Mouse (Mus musculus) ES-E14 (cell line): Measurements from ENCODE around the gene Ubap2l. TPM values are rescaled to one million over a fixed set of nuclear protein-coding genes. Genes with fewer than 3 reads are reported as not detected.
A peak's percentile ranks its signal among the peaks of the same experiment; 100 is the strongest.

ENCODE experiments used
- DNase-seq: peaks from one replicate; pipeline ENCODE4 v3.0.0-alpha.2; 2013; ENCODE audit warnings: low read depth, low spot score
- H3K27ac ChIP-seq: 2 replicates; pipeline ENCODE4 v1.5.1; 2012; ENCODE audit warnings: low read depth, mild to moderate bottlenecking, low read length, moderate library complexity, mixed read lengths; ENCODE audit not compliant: poor library complexity, insufficient read depth, severe bottlenecking
- H3K36me3 ChIP-seq: 2 replicates; pipeline ENCODE4 v1.6.1; 2012; ENCODE audit warnings: mild to moderate bottlenecking, low read length, moderate library complexity, mixed read lengths; ENCODE audit not compliant: control insufficient read depth, poor library complexity, insufficient read depth, severe bottlenecking
- H3K4me1 ChIP-seq, 2 experiments: fragments of 150-350 bp in 1 of 2; sonication (generic) in 1 of 2; 2 replicates each; pipeline ENCODE4 v1.6.1; 2012; ENCODE audit warnings: low read length in 2 of 2, mild to moderate bottlenecking in 1 of 2, mixed read lengths in 1 of 2; ENCODE audit not compliant: control insufficient read depth in 2 of 2, insufficient read depth in 2 of 2, poor library complexity in 1 of 2
- H3K4me3 ChIP-seq, 2 experiments: fragments of 150-350 bp in 1 of 2; sonication (generic) in 1 of 2; 2 replicates each; pipeline ENCODE4 v1.5.1; 2012; ENCODE audit warnings: low read length in 2 of 2, low read depth in 1 of 2, mild to moderate bottlenecking in 1 of 2, mixed read lengths in 1 of 2; ENCODE audit not compliant: insufficient read depth in 1 of 2, poor library complexity in 1 of 2, severe bottlenecking in 1 of 2
- H3K9ac ChIP-seq: 2 replicates; pipeline ENCODE4 v1.6.1; 2012; ENCODE audit warnings: low read depth, mild to moderate bottlenecking, low read length, mixed read lengths; ENCODE audit not compliant: poor library complexity, insufficient read depth, severe bottlenecking
- H3K9me3 ChIP-seq: fragments of 150-350 bp; sonication (generic); 2 replicates; pipeline ENCODE4 v1.6.1; 2012; ENCODE audit warnings: low read depth, mild to moderate bottlenecking, low read length; ENCODE audit not compliant: control insufficient read depth, insufficient read depth
- CHD2 ChIP-seq: IDR thresholded peaks from 2 replicates; pipeline ENCODE4 v1.6.1; 2014; ENCODE audit warnings: mild to moderate bottlenecking, low read depth, low read length, inconsistent platforms
- HCFC1 ChIP-seq: IDR thresholded peaks from 2 replicates; pipeline ENCODE4 v1.6.1; 2012; ENCODE audit warnings: low read length, inconsistent platforms, borderline replicate concordance; ENCODE audit not compliant: insufficient read depth
- MAFK ChIP-seq: IDR thresholded peaks from 2 replicates; pipeline ENCODE4 v1.6.1; 2014; ENCODE audit warnings: mild to moderate bottlenecking, low read depth, low read length, inconsistent platforms; ENCODE audit not compliant: insufficient read depth
- ZC3H11A ChIP-seq: IDR thresholded peaks from 2 replicates; pipeline ENCODE4 v1.6.1; 2012; ENCODE audit warnings: low read depth, mild to moderate bottlenecking, inconsistent platforms, low read length, borderline replicate concordance
- ZNF384 ChIP-seq: IDR thresholded peaks from 2 replicates; pipeline ENCODE4 v1.6.1; 2012; ENCODE audit warnings: low read depth, low read length, inconsistent platforms
- in situ Hi-C, 2 experiments: fragments of 600-800 bp; cut with MboI; formaldehyde crosslinking; loops; one replicate each; pipeline ENCODE4 v1.15.1; 2025; ENCODE audit warnings: low sequenced_read_pairs in 2 of 2, inconsistent platforms in 1 of 2; ENCODE audit not compliant: unreplicated experiment in 2 of 2
- total RNA-seq: library from RNA; depleted of rRNA; stranded (reverse); fragments of 300-350 nt; gene quantifications from 2 replicates; pipeline ENCODE4 v1.2.3, GENCODE M21; 2012

The Ubap2l gene
- total RNA-seq, 1 experiment: 109 TPM

- in situ Hi-C loops: no loop called here
- Histone ChIP-seq H3K4me1 (no peaks in the 10 kb centered on the region), H3K9ac (peak overlapping the region; percentile 87), H3K27ac (peak overlapping the region; percentile 61), H3K4me3 (peak overlapping the region; percentile 81 to 88), H3K36me3 (peaks cover 18% of the 10 kb centered on the region), H3K9me3 (no peaks in the 10 kb centered on the region)
- TF ChIP-seq ZNF384 (no peak), MAFK (no peak), ZC3H11A (no peak), CHD2 (no peak), HCFC1 (no peak)
- peak; percentile 40 for DNase-seq
Measured at GRCm38 (mm10) chr3:89997791-89998495, 54.5 kb downstream of the Ubap2l start.

DNA sequence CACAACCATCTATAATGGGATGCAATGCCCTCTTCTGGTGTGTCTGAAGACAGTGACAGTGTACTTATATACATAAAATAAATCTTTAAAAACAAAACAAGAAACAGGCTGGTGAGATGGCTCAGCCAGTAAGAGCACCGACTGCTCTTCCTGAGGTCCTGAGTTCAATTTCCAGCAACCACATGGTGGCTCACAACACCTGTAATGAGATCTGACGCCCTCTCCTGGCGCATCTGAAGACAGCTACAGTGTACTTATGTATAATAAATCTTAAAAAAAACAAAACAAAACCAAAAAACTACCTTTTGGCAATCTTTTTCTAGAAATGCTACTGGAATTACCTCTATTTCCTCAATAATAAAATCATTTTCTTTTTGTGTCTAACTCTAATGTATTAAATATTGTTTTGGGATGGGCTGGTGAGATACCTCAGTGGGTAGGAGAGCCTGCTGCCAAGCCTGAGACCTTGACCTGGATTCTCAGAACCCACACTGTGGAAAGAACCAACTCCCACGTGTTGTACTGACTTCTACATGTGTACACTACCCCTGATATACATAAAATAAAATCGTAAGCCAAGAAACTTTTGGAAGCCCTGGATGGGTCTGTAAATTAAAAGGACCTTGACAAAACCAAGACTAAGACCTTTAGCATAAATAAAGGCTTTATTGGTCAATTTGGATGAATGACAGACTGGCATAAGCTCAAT, 57.5 kb downstream of the Ubap2l start:
- no peaks in the 10 kb centered on the region for H3K4me1 ChIP-seq
- H3K9ac ChIP-seq: no peak overlapping the region
- no peak overlapping the region for H3K27ac ChIP-seq
- in situ Hi-C loops: no loop called here
- no peak overlapping the region for H3K4me3 ChIP-seq
- peaks cover 11% of the 10 kb centered on the region for H3K36me3 ChIP-seq
- no peak for DNase-seq
- TF ChIP-seq MAFK (no peak), CHD2 (no peak), ZNF384 (no peak), HCFC1 (no peak), ZC3H11A (no peak)
- no peaks in the 10 kb centered on the region for H3K9me3 ChIP-seq

GRCm38 (mm10) chr3:89987822-89988221, 64.6 kb downstream of the Ubap2l start:
- Histone ChIP-seq H3K4me1 (no peaks in the 10 kb centered on the region), H3K9ac (no peak overlapping the region), H3K27ac (no peak overlapping the region), H3K9me3 (no peaks in the 10 kb centered on the region), H3K36me3 (no peaks in the 10 kb centered on the region), H3K4me3 (no peak overlapping the region)
- TF ChIP-seq MAFK (no peak), ZNF384 (no peak), HCFC1 (no peak), CHD2 (no peak), ZC3H11A (no peak)
- no peak for DNase-seq
- in situ Hi-C loops: no loop called here

DNA sequence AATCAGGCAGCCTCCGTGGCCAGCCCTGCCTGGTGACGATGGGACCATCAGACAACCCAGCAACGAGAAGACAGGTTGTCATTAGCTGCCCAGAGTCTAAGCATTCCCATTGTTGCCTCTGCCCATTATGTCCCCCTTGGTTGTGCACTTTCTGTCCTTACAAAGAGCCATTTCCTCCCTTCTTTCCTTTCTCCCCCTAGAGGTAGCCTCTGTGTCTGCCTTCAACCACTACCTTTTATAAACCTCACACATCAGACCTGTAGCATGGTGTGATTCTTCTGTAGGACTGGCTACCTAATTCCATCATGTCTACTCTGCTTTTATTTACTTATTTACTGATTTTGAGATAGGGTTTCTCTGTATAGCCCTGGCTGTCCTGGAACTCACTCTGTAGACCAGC, 65.2 kb downstream of the Ubap2l start:
- Histone ChIP-seq H3K9me3 (no peaks in the 10 kb centered on the region), H3K27ac (no peak overlapping the region), H3K9ac (no peak overlapping the region), H3K36me3 (no peaks in the 10 kb centered on the region), H3K4me3 (no peak overlapping the region), H3K4me1 (no peaks in the 10 kb centered on the region)
- no peak for DNase-seq
- in situ Hi-C loops: no loop called here
- TF ChIP-seq HCFC1 (no peak), ZC3H11A (no peak), ZNF384 (no peak), CHD2 (no peak), MAFK (no peak)
